Mouse (Mus musculus) spleen, adult 2 months (tissue): ENCODE data around the gene 1700015G11Rik. TPM values are rescaled to one million over a fixed set of nuclear protein-coding genes. Genes with fewer than 3 reads are reported as not detected.
A peak's percentile ranks its signal among the peaks of the same experiment; 100 is the strongest.

Source experiments
- DNase-seq, 2 experiments: peaks; one replicate each; pipeline versions ENCODE4 v3.0.0 to v3.0.0-alpha.2; 2012 to 2021; ENCODE audit warnings: low spot score in 2 of 2, low read depth in 1 of 2
- H3K27ac ChIP-seq: fragments of 200-500 bp; 2 replicates; pipeline ENCODE4 v1.5.1; 2012; ENCODE audit warnings: low read length, inconsistent platforms; ENCODE audit not compliant: insufficient read depth
- H3K27me3 ChIP-seq: fragments of 200-500 bp; 2 replicates; pipeline ENCODE4 v1.6.1; 2012; ENCODE audit warnings: mild to moderate bottlenecking, moderate library complexity, low read length, inconsistent platforms; ENCODE audit not compliant: control insufficient read depth, insufficient read depth
- H3K36me3 ChIP-seq: fragments of 200-500 bp; 2 replicates; pipeline ENCODE4 v1.6.1; 2012; ENCODE audit warnings: mild to moderate bottlenecking, low read length, inconsistent platforms; ENCODE audit not compliant: control insufficient read depth, insufficient read depth
- H3K4me1 ChIP-seq: fragments of 200-500 bp; 2 replicates; pipeline ENCODE4 v1.6.1; 2011; ENCODE audit warnings: inconsistent platforms; ENCODE audit not compliant: control insufficient read depth, insufficient read depth, insufficient read length
- H3K4me3 ChIP-seq: fragments of 200-500 bp; 2 replicates; pipeline ENCODE4 v1.5.1; 2011; ENCODE audit warnings: mild to moderate bottlenecking, inconsistent platforms; ENCODE audit not compliant: insufficient read depth, insufficient read length; ENCODE audit errors: extremely low read depth
- CTCF ChIP-seq: fragments of 200-500 bp; IDR thresholded peaks from 2 replicates; pipeline ENCODE4 v1.5.1; 2011; ENCODE audit warnings: mild to moderate bottlenecking, inconsistent platforms; ENCODE audit not compliant: insufficient read depth, insufficient read length, insufficient replicate concordance; ENCODE audit errors: extremely low read depth
- POLR2A ChIP-seq: fragments of 200-500 bp; IDR thresholded peaks from 2 replicates; pipeline ENCODE4 v1.6.1; 2011; ENCODE audit warnings: low read depth, low read length, inconsistent platforms
- WGBS: fragments of 180-500 bp; shearing (Covaris S2); methylation state at CpG from one replicate; pipeline ENCODE4 v1.1.7; 2018; 5-methylcytosine and 5-hydroxymethylcytosine counted together
- polyA plus RNA-seq: library from polyadenylated mRNA; depleted of rRNA; stranded (reverse); fragments of >200 nt; gene quantifications from 2 replicates; pipeline ENCODE4 v1.2.3, GENCODE M21; 2012

1700015G11Rik gene
- polyA plus RNA-seq, 1 experiment: not detected

- Histone ChIP-seq H3K4me3 (no peak overlapping the region), H3K4me1 (no peaks in the 10 kb centered on the region), H3K27me3 (no peaks in the 10 kb centered on the region), H3K36me3 (no peaks in the 10 kb centered on the region), H3K27ac (no peak overlapping the region)
- no peak for DNase-seq
- 70% methylated on average over 4 of the region's 4 CpGs for WGBS
- TF ChIP-seq POLR2A: no peak
- TF ChIP-seq CTCF: no peak
Observed at GRCm38 (mm10) chr7:52022039-52022438, 6.5 kb upstream of the 1700015G11Rik start.

GRCm38 (mm10) chr7:52015180-52015579 is 348 bp downstream of the 1700015G11Rik start:
- WGBS: 91% methylated on average over 1 of the region's 1 CpGs
- H3K36me3 ChIP-seq: no peaks in the 10 kb centered on the region
- DNase-seq: no peak
- no peaks in the 10 kb centered on the region for H3K27me3 ChIP-seq
- H3K4me3 ChIP-seq: no peak overlapping the region
- H3K4me1 ChIP-seq: no peaks in the 10 kb centered on the region
- H3K27ac ChIP-seq: no peak overlapping the region
- TF ChIP-seq POLR2A (no peak), CTCF (no peak)

GRCm38 (mm10) chr7:52013457-52013856 is 2.1 kb downstream of the 1700015G11Rik start:
- Histone ChIP-seq H3K27me3 (no peaks in the 10 kb centered on the region), H3K4me3 (no peak overlapping the region), H3K4me1 (no peaks in the 10 kb centered on the region), H3K27ac (no peak overlapping the region), H3K36me3 (no peaks in the 10 kb centered on the region)
- TF ChIP-seq CTCF (no peak), POLR2A (no peak)
- no peak for DNase-seq
- WGBS: 78% methylated on average over 7 of the region's 7 CpGs

GRCm38 (mm10) chr7:52007138-52007537 is 8.4 kb downstream of the 1700015G11Rik start:
- H3K27me3 ChIP-seq: no peaks in the 10 kb centered on the region
- no peak for DNase-seq
- H3K4me3 ChIP-seq: no peak overlapping the region
- H3K36me3 ChIP-seq: no peaks in the 10 kb centered on the region
- no peak for TF ChIP-seq CTCF
- no peak overlapping the region for H3K27ac ChIP-seq
- WGBS: 77% methylated on average over 2 of the region's 2 CpGs
- H3K4me1 ChIP-seq: no peaks in the 10 kb centered on the region; the same call in 1 of the 2 replicates

- TF ChIP-seq POLR2A (no peak), CTCF (no peak)
- Histone ChIP-seq H3K36me3 (no peaks in the 10 kb centered on the region), H3K27ac (0 out of 2 replicates have a peak overlapping the region, but pooled peaks have one; percentile 6), H3K4me3 (peak overlapping the region; percentile 63; the same call in 1 of the 2 replicates), H3K4me1 (no peaks in the 10 kb centered on the region; the same call in 1 of the 2 replicates), H3K27me3 (no peaks in the 10 kb centered on the region)
- 3% methylated on average over 9 of the region's 9 CpGs for WGBS
- DNase-seq: no peak
Observed at GRCm38 (mm10) chr7:52006296-52006630, 9.3 kb downstream of the 1700015G11Rik start.

- TF ChIP-seq POLR2A: no peak
- TF ChIP-seq CTCF: no peak
- H3K36me3 ChIP-seq: no peaks in the 10 kb centered on the region
- no peaks in the 10 kb centered on the region for H3K27me3 ChIP-seq
- under 1% methylated on average over 39 of the region's 47 CpGs for WGBS
- peak; percentile 66 to 71 for DNase-seq
- no peaks in the 10 kb centered on the region; the same call in 1 of the 2 replicates for H3K4me1 ChIP-seq
- peak within 1 kb of the TSS; percentile 63 for H3K4me3 ChIP-seq
- peak within 1 kb of the TSS; percentile 6; the same call in 1 of the 2 replicates for H3K27ac ChIP-seq
Observed at GRCm38 (mm10) chr7:52005511-52006295, 9.8 kb downstream of the 1700015G11Rik start, which contains the start of gene Svip. TSS of gene Svip (minus strand) at chr7:52006018.

GRCm38 (mm10) chr7:51991020-51991419 is 24.5 kb downstream of the 1700015G11Rik start:
- no peak for DNase-seq
- H3K27me3 ChIP-seq: no peaks in the 10 kb centered on the region
- H3K4me1 ChIP-seq: no peaks in the 10 kb centered on the region
- no peak overlapping the region for H3K27ac ChIP-seq
- no peak for TF ChIP-seq CTCF
- WGBS: 82% methylated on average over 3 of the region's 3 CpGs
- H3K36me3 ChIP-seq: no peaks in the 10 kb centered on the region
- H3K4me3 ChIP-seq: no peak overlapping the region
